Mouse (Mus musculus): Measurements from ENCODE around the gene Tmem45a.

- TF ChIP-seq CTCF (conservative IDR thresholded peaks at IDR 0.05; ENCODE audit: insufficient read depth, insufficient read length, low read depth, low read length) (no peak), POLR2A (IDR thresholded peaks at IDR 0.05; ENCODE audit: low read depth, low read length) (no peak)
These were observed 85.0 kb downstream of the Tmem45a start for GRCm38 (mm10) chr16:56800946-56801345.
